Mouse (Mus musculus): ENCODE measurements around the gene March4.

The March4 gene

DNA sequence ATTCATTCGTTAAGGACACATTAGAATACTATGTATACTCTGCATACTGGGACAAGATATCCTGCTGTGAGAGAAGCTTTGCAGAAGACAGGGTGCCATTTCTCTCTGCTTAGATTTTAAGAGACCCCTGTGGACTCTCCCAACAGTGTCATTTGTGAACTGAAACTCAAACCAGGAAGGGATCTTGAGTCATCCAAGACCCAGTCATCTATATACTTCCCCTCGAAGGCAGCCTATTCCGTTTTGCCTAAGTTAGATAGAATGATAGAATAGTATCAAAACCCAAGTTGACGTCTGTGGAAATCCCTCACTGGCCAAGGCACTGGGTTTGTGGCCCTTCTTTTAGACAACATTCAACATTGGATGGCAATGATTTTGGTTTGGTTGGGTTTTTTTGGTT lies 7.5 kb downstream of the March4 start:
- DNase-seq = no peak

DNA sequence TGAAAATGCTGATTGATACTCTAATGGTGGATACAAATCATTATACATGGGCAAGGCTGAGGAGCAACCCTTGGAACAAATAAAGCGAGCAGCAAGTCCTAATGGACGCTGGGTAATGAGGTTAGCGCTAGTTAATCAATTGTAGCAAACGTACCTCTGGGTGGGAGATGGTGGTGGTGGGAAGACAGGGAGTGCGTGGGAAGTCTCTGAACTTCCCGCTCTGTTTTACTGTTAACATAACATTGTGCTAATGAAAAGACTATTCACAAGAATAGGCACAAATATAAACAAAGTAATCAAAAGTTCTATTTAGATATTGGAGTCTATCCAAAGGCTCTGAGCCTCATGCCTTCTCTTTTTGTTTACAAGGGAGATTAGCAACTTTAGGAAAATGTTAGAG lies 13.1 kb downstream of the March4 start:
- no peak for DNase-seq

DNA sequence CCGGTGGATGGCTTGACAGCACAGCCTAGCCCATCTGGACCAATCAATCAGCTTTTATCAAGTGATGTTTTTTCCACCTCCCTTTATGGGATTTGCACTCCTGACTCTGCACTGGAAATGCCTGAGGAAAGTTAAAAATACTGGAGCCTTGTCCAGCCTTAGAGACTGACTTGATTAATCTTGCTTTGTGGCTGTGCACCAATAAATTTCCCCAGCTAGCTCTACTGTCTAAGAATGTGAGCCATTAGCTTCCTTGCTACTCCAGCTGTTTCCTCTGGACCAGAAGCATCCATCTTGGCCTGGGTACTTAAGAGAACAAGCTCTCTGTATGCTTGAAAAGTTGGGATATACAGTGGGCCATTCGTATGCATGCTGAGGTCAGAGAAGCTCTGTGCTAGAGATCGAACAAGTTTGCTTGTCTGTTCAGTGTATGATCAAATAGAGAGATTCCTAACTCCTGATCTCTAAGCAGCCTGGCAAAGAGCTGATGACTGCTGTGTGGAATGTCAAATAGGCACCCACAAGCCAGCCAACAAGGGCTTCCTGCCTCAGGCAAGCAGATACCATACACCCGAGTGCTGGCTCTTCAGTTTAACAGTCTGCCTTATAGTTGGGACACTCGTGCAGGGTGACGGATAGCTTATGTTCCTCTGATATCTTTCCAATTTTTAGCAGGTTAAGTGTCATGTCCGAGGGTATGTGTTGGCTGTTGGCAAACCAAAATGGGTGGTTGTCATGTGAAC lies 25.8 kb downstream of the March4 start:
- DNase-seq = no peak

DNA sequence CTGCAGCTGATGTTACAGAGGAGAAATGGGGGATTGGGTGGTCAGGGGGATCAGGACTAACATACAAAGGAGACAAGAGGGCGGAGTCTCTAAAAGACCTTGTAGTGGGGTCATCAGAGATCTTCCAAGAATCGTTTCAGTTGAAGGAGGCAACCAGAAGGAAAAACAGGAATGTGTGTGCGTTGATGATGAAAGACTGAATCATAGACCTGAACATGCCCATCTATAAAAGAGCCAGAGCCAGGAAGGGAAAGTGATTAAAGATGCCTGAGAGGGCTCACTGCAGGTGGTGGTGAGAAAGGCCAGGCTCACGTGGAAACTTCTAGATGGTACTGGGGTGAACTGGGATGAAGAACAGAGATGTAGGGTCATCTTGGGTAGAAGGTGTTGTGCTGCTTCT lies 27.2 kb downstream of the March4 start:
- no peak for DNase-seq

DNA sequence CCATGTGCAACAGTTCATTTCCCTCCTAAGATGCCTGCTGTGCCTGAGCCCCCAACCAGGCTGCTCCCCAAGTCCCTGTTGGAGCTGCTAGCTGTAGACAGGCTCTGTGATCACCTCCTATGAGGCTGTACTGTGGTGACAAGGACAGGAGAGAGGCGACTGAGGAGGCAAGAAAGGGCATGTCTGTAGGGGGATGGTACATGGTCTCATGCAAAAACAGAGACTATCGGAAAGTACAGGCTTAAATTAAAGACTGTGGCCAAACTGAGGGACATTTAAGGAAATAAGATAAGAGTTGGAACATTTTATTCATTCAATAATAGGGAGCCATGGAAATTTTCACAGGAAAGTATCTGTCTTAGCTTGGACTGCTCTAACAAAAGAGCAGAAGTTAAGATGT lies 29.1 kb downstream of the March4 start:
- no peak for DNase-seq

DNA sequence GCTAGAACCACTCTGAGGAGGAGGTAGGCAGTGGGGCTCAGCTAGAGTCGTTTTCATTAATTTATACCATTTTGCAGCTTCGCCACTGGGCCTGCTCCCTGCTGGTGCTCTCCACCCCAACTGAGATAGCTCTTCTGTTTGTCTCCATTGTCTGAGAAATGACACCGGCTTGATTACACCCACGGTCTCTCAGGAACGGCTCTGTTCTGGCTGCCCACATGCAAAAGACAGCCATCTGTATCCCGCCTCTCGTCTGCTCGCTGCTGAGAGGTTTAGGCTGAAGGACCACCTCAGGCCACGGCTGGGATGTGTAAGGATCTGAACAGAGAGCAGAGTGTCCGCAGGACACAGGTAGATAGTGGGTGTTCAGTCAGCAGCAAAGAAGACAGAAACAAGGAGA lies 30.5 kb downstream of the March4 start:
- no peak for DNase-seq

DNA sequence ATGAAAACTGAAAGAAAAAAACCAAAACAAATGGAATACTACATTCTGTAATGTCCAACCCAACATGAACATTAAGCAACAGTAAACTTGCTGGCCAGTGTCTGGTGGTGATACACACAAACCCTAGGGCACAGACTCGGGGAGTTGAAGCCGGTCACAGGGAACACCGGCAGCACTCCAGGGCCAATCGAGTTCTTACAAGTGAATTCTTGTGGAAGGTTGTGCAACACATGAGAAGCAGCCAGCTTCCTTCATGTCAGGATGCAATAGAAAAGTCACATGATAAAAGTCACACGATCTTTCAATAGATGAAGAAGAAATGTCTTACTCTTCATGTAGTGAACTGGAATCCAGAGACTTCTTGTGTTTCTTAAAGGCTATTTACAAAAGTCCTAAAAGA lies 39.1 kb downstream of the March4 start:
- DNase-seq = no peak

DNA sequence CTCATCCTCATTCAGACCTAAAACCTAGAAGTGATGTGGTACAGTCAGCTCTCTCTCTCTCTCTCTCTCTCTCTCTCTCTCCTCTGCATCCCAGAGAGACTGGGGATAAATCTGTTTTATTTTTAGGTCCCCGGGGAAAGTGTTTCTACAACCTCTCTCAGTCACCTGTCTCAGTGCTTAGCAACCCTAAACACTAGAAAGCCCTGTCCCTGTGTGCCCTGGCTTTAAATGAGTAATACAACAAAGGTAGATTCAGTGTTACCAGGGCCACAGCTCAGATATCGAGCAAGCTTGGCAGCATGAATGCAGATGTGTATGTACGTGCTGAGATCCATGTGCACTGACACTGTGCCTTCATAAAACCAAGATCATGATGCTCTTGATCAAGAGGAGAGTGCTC lies 43.3 kb downstream of the March4 start:
- DNase-seq = no peak

DNA sequence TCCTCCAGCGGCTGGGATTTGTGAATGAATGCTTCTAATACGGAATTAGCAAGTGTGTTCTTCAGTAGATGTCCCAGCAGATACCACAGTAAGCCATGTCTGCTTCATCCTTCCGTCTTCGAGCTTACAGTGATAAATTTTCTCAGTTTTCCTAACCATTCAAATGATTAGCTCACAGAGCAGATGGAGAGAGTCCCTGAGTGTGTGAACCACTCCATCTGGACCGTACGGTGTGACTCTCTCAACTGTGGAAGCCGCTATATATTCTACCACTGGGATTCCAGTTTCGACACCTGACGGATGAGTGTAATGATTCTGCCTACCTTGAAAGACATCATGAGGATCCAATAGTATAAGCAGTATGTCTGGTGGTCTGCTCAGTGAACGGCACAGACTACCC lies 44.1 kb downstream of the March4 start:
- no peak for DNase-seq

DNA sequence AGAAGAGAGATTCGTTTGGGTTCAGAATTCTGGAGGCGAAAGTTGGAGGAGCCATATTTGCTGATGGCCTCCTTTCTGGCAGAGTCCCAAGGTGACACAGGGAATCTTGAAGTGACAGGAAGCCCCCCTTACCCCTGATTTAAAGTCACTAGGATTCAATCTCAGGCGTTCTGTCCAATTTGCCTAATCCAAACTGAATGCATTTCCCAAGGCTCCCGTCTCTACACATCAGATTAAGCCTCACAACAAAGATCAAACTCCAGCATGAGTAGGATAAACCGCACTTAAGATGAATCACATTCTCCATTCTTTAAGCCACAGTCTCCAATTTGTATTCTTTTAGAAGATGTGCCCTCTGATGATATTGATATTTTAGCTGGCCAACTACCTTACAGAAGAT lies 45.4 kb downstream of the March4 start:
- no peak for DNase-seq

DNA sequence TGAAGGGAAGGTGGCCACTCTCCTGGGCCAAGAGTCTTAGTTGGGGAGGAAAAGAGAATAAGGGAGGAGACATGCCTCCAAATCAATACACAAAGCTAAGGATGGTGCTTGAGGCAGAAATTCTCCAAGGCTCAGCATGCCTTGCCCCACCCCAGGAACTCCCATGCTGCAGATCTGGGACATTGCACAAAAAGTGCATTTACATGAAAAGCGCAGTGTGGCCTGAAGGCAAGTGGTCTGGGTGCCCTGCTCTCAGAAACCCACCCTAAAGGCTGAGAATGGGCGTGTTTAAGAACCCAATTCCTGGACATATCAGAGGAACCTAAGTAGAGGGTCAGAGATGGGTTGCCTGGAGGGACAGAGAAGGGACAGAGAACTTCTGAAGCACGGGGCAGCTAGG lies 45.9 kb downstream of the March4 start:
- DNase-seq = no peak

DNA sequence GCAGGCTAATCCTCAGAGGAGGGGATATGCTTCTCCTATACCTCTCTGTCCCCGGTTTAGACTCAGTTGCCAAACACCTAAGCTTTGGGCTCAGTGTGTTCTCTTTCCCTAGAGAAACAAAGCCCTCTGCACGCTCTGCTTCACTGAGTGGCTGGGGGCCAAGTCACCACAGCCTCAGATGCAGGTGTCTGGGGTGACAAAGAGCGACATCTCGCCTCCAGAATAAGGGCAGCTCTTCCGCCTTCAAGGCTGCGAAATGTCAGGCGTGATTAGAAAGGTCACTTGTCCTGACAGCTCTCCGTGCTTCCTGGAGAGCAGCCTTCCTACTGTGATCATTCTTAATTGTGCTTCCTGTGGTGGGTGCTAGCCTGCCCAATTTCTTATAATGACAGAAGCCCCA lies 46.5 kb downstream of the March4 start:
- no peak for DNase-seq

DNA sequence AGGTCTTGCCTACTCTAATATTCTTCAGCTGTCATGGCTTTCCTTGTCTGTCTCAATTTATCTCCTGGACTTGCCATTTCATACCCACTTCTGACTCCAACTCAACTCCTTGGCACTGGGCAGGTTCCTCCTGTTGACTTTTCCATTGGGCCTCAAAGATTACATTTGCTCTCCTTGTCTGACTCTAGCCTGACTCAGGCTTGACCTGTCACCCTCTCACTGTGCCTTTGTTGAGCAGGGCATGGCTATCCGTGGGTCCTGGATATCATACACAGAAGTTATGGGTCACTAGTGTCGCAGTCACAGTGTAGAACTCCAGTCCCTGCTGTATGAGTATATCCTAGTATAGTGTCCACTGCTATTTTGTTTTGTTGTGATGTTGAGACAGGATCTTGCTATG lies 60.1 kb downstream of the March4 start:
- no peak for DNase-seq

DNA sequence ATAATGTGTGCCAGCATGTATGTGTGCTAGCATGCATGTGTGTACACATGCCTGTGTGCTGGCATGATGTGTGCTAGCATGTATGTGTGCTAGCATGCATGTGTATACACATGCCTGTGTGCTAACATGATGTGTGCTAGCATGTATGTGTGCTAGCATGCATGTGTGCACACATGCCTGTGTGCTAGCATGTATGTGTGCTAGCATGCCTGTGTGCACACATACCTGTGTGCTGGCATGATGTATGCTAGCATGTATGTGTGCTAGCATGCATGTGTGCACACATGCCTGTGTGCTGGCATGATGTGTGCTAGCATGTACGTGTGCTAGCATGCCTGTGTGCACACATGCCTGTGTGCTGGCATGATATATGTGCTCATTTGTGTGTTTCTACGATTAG lies 67.7 kb downstream of the March4 start:
- DNase-seq = no peak

DNA sequence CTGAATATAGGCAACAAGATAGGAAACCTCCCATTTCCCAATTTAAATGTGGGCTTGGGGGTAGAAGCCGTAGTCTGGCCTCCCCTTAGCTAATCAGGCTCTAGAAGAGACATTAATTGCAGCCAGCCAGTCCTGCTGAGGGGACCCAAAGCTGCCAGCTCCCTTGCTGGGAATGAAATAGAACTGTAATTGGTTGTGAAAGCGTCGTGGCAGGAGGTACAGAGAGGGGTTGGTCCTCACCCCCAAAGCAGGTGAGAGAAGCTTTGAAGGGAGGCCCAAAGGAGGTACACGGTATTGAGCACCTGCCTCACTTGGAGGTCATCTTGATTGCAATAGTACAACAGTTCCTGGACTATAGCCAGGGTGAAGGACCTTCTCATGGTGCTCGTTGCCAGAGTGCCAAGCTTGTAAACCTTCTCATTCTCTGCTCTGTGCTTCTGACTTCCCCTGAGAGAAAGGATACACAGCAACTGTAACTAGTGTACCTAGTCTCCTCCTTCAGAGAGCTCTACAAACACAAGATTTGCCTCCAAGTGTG lies 68.2 kb downstream of the March4 start:
- DNase-seq = no peak

DNA sequence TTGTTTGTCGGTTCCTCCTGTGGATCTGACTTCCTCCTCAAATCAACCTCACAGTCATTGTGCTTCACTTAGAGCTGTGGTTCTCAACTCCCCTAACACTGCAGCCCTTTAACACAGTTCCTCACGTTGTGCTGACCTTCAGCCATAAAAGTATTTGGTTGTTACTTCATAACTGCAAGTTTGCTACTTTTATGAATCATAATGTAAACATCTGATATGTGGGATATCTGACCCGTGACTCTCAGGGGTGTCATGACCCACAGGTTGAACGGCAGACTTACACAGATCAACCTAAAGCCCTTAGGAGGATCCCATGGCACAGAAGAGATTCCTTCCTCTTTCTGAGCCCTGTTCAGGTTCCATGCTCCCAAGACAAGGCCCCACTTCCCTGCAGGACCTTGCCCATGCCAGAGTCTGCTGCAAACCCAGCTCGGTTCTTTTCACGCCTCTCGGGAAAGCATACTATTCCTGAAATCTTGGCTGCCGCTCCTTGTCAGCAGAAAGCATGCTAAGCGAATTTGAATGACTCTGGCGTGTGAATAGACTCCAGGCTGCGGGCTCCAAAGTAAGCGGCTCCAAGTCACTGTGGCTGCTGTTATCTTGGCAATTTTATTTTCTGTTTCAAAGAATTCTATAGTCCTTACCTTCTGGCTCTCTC lies 71.7 kb downstream of the March4 start:
- no peak for DNase-seq

DNA sequence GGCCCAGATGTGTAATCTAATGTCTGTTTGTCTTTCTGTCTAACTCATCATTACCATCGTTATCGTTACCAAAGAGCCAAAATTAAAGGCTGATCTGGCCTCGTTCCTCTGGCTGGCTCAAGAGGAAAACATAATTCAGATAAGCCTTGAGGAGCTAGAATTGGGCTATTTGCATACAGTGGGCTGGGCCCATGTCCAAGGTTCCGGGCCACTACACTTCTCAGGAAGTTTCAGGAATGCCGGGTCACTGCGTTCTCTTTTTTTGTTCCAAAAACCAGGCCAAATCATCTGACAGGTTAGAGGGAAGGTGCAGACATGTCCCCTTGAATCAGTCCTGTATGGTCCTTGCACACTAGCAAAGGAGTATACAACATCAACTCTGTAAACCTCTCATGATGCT lies 74.2 kb downstream of the March4 start:
- no peak for DNase-seq

DNA sequence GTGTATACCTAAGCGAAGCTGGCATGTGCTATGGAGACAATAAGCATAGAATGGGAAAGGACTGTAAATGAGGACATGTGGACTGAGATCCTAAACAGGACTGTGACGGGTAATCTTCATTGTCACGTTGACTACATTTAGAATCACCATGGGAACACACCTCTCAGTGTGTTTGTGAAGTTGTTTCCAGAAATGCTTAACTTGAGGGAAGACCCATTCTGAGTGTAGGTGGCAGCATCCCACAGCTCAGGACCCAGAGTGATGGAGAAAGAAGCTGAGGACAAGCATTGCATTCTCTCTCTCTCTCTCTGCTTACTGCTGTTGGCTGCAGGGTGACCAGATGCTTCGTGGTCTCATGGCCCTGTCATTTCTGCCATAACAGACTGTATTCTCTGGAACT lies 79.1 kb downstream of the March4 start:
- DNase-seq = no peak

DNA sequence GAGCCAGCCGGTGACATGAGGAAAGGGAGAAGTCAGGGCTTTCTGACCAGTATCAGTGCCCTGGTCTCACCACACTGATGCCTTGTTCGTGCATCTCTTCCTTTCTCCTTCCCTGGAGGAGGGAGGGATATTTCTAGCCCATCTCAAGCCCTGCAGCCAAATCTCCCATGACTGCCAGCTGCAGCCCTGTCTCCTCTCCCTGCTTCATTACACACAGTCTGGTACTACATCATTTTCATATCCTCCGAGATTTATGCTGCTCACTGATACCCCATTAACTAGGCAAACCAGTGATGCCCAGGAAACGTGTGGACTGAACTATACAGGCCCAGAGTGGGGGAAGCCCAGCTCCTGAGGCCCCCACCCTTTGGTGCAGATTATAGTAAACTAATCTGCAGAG lies 80.8 kb downstream of the March4 start:
- DNase-seq = no peak

DNA sequence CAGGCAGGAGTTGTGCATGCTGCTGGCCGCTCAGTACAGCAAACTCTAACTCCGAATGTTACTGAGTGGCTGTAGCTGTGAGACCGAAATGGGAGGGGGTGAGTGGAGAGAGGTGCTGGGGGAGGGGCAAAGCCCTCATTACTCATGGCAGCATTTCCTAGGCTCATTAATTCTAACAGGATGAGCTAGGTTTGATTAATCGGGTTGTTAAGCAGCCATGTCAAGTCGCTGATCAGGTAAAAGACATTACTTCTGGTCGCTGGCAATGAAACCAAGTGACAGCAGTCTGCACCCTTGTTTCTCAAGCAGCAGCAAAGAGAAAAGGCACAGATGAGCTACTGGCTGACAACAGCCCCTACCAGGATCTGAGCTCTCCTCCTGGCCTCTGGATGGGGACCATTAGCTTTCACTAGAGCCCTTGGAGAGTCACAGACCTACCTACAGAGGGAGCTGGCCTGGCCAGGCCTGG lies 82.0 kb downstream of the March4 start:
- no peak for DNase-seq

DNA sequence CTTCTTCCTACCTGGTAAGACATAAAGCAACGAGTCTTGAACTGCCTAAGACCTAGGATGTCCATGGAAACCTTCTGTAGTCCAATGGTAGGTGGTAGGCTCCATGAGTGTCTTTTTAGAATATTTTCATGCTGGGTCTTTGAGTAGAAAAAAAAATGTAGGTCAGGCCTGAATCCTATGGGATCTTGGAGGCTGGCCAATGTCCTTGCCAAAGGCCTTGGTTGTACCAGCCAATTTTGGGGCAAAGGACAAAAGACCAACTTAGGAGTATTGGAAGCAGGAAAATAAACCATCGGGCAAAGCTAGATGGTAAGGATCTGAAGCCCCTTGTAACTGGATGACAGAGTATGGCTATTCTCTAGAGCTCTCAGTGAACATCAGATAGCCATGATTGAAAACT lies 83.9 kb downstream of the March4 start:
- no peak for DNase-seq

DNA sequence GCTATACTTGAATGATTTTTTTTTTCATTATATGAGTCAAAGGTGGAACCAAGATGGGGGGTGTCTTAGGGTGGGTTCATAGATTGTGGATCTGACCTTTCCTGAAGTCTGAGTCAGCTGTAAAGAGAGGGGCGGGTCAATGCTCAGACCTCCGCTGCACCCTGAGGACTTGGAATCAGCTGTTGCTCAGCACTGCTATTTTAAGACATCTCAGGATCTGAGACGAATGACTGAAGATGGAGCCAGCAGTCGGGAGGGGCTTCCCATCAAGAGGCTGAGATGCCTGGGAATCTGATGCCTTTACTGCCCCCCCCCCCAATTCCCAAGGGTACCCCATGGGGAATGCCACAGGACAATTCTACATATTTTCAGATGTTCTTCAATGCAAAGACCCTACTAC lies 85.9 kb downstream of the March4 start:
- no peak for DNase-seq

DNA sequence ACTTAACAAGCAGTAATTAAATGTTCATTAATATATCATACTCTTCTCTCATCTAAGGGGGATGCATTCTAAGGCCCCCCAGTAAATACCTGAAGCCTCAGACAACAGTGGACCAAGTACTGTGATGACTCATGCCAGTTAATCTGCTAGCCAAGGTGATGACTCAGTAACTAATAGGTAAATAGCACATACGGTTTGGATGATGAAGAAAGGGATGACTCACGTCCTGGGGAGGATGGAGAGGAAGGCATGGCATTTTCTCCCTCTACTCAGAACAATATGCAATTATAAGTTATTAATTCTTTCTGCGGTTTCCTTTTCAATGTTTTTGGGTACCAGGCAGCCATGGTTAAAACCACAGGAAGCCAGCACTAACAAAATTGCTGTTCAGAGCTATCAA lies 87.0 kb downstream of the March4 start:
- DNase-seq = no peak

DNA sequence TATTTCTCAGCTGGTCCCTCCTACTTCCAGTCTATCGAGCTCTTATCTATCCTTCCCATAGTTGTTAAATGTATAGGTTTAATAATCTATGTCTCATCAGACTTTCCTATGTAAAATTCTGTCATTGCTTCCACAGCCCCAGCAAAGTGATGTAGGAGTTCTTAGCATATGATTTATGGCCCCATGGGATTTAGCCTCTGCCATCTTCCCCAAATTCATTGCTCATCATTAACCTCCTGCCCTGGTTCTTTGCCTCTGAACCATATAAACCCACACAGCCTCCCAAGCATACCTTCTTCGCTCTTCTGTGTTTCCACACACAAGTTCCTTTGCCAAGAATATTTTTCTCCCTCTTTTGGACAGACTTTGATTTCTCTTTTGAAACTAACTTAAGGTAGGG lies 94.0 kb downstream of the March4 start:
- DNase-seq = no peak

DNA sequence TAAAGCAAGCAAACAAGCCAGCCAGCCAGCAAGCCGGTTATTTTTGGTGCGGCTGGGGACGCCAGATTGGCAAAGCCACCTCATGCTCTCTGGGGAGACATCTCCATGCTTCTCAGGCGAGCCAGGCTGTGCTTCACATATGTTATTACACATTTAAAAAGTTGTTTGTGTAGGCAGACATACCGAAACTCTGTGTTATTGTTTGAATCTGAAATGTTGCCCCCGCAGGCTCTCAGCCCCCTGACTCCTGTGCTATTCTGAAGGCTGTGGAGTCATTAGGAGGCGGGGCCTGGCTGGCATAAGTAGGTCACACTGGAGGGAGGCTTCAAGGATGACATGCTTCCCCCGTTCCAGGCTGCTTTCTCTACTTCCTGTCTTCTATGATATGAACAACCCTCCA lies 97.6 kb downstream of the March4 start:
- DNase-seq = no peak

Data from thymus, postnatal 25 days (tissue).